Mouse (Mus musculus): ENCODE results near the gene Klhl40.

GRCm38 (mm10) chr9:121740490-121740889 lies 36.9 kb upstream of the Klhl40 start:
- no peak for TF ChIP-seq EP300 (IDR thresholded peaks at IDR 0.05; ENCODE audit: low read depth)
- TF ChIP-seq CTCF (IDR thresholded peaks at IDR 0.05; ENCODE audit: low read depth) = no peak

All from heart, postnatal 0 days (tissue).